Mouse (Mus musculus) adrenal gland, adult 8-10 months (tissue): Measurements from ENCODE around the gene Mien1. TPM values are rescaled to one million over a fixed set of nuclear protein-coding genes. Genes with fewer than 3 reads are reported as not detected.

ENCODE experiments used
- DNase-seq: peaks from one replicate; pipeline ENCODE4 v3.0.0; 2022
- total RNA-seq, 4 experiments: library from RNA; stranded (reverse); gene quantifications; 2 replicates each; pipeline ENCODE4 v1.2.4; 2022

Gene Mien1
- 100 to 1,000 TPM in 1 of 4 experiments, 10 to 100 TPM in 3; 78.5 to 100 (median 88.6) TPM for total RNA-seq

GRCm38 (mm10) chr11:98438331-98439158, at the start of gene Mien1:
TSS of gene Mien1 (minus strand) at chr11:98438991.
- DNase-seq = peak; percentile 89

GRCm38 (mm10) chr11:98487526-98488040, 48.8 kb upstream of the Mien1 start:
- DNase-seq = no peak

- DNase-seq = no peak
Observed at GRCm38 (mm10) chr11:98485749-98486148, 47.0 kb upstream of the Mien1 start.

- DNase-seq = no peak
Observed at GRCm38 (mm10) chr11:98482067-98482466, 43.3 kb upstream of the Mien1 start.

GRCm38 (mm10) chr11:98481231-98481630, 42.4 kb upstream of the Mien1 start:
- no peak for DNase-seq

- DNase-seq = no peak
Observed at GRCm38 (mm10) chr11:98479940-98480497, 41.2 kb upstream of the Mien1 start.

- DNase-seq = no peak
Observed at GRCm38 (mm10) chr11:98479026-98479939, 40.5 kb upstream of the Mien1 start.

- DNase-seq = no peak
Observed at GRCm38 (mm10) chr11:98477011-98477701, 38.4 kb upstream of the Mien1 start.

GRCm38 (mm10) chr11:98476434-98476807, 37.6 kb upstream of the Mien1 start:
- DNase-seq = no peak

- DNase-seq = no peak
Observed at GRCm38 (mm10) chr11:98475630-98476433, 37.0 kb upstream of the Mien1 start.

- no peak for DNase-seq
Observed at GRCm38 (mm10) chr11:98474967-98475366, 36.2 kb upstream of the Mien1 start.

GRCm38 (mm10) chr11:98473916-98474479, 35.2 kb upstream of the Mien1 start:
- no peak for DNase-seq

- DNase-seq = no peak
Observed at GRCm38 (mm10) chr11:98472696-98473095, 33.9 kb upstream of the Mien1 start.

GRCm38 (mm10) chr11:98470795-98471194, 32.0 kb upstream of the Mien1 start:
- no peak for DNase-seq

GRCm38 (mm10) chr11:98469761-98470714, 31.2 kb upstream of the Mien1 start:
- DNase-seq = peak; percentile 26

- no peak for DNase-seq
Observed at GRCm38 (mm10) chr11:98464516-98464915, 25.7 kb upstream of the Mien1 start.

GRCm38 (mm10) chr11:98463911-98464310, 25.1 kb upstream of the Mien1 start:
- no peak for DNase-seq

- no peak for DNase-seq
Observed at GRCm38 (mm10) chr11:98462255-98462654, 23.5 kb upstream of the Mien1 start.

- DNase-seq = no peak
Observed at GRCm38 (mm10) chr11:98461109-98461720, 22.4 kb upstream of the Mien1 start.
